Mouse (Mus musculus) lung, adult 2 months (tissue): ENCODE data around the gene Mutyh.

Experiments
- CTCF ChIP-seq: fragments of 200-500 bp; IDR thresholded peaks from 2 replicates; pipeline ENCODE4 v1.5.1; 2011; ENCODE audit warnings: mild to moderate bottlenecking, low read length, control low read depth; ENCODE audit not compliant: insufficient read depth
- POLR2A ChIP-seq: fragments of 200-500 bp; IDR thresholded peaks from 2 replicates; pipeline ENCODE4 v1.6.1; 2011; ENCODE audit warnings: low read depth, mild to moderate bottlenecking, control low read depth, low read length, borderline replicate concordance; ENCODE audit errors: extremely low read depth

DNA sequence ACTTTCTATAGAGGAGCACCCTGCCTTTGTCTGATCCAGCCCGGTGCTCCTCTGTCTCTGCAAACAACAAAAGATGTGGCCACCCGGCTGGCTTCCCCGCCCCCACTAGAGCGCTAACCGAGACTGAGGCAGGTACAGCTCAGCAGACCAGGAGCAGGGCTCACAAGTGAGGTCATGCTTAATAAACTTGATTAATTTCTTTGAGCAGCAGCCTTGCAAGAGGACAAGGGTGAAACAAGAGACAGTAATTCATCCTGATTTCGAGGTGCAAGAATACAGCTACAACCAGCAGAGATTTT is 22.5 kb downstream of the Mutyh start:
- TF ChIP-seq CTCF (no peak), POLR2A (no peak)
